ENCODE assay signal across 9 mouse cellular contexts in the genomic region with DNA sequence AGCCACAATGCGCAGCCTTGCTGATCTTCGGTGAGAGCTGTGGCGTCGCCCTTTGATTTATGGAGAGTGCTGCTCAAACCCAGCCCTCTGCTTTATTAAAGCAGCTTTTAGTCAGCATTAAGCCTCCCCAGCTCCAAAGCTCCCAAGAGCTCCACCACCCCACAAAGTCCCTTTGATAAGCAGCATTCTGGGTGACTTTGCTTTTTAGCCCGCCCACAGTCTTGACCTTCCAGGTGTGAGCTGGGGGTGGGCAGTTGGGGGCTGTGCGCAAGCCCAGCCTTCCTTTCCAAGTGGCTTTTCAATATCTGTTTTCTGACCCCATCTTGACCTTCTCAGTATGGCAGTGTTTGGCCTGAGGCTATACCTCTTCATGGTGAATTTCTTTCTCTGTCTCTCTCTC. TPM values are rescaled to one million over a fixed set of nuclear protein-coding genes. Genes with fewer than 3 reads are reported as not detected.
A peak's percentile ranks its signal among the peaks of the same experiment; 100 is the strongest.
DNase-seq lines count a peak whose midpoint lies in the region; ATAC-seq lines count a peak whose summit lies in the region.
"Had no signal": no experiment of that assay in that cellular context is flagged by ENCODE, and none has a peak within 500 bp of the region (broad histone marks: within the 10 kb centered on the region; RNA-seq: fewer than 3 reads in every experiment).

No protein-coding gene starts in this region.

- no peak overlapping the region; the same call in 1 of the 2 replicates for H3K9ac ChIP-seq in kidney, embryonic 14.5 days (ENCODE audit: low read depth, low read length)
- no peak overlapping the region for H3K9ac ChIP-seq in midbrain, embryonic 15.5 days

- H3K4me3 ChIP-seq in kidney, embryonic 14.5 days (ENCODE audit: low read length): no peak overlapping the region
- H3K4me3 ChIP-seq in midbrain, embryonic 15.5 days: no peak overlapping the region
- H3K4me3 ChIP-seq: myocyte had no signal

- peak overlapping the region; percentile 2 for H3K4me2 ChIP-seq in kidney, embryonic 14.5 days (replicated peaks; ENCODE audit: low read depth, low read length)
- peak overlapping the region; percentile 5; the same call in 1 of the 2 replicates for H3K4me2 ChIP-seq in midbrain, embryonic 15.5 days

- H3K4me1 ChIP-seq in kidney, embryonic 14.5 days (ENCODE audit: control insufficient read depth, insufficient read depth, low read length): peaks cover 13% of the 10 kb centered on the region; the same call in 1 of the 2 replicates
- peaks cover 10% of the 10 kb centered on the region for H3K4me1 ChIP-seq in midbrain, embryonic 15.5 days

- H3K27me3 ChIP-seq in kidney, embryonic 14.5 days (ENCODE audit: control insufficient read depth, insufficient read depth, low read length): no peaks in the 10 kb centered on the region
- no peaks in the 10 kb centered on the region for H3K27me3 ChIP-seq in midbrain, embryonic 15.5 days (replicated peaks)

- no peaks in the 10 kb centered on the region for H3K9me3 ChIP-seq in kidney, embryonic 14.5 days (ENCODE audit: control insufficient read depth, low read length)
- H3K9me3 ChIP-seq in midbrain, embryonic 15.5 days: no peaks in the 10 kb centered on the region

- ATAC-seq in kidney, embryonic 14.5 days (ENCODE audit: low FRiP score, low TSS enrichment): peak; percentile 44; the same call in 1 of the 2 replicates
- ATAC-seq in midbrain, embryonic 15.5 days (replicated peaks): peak; percentile 42; the same call in 1 of the 2 replicates

- no peaks in the 10 kb centered on the region for H3K36me3 ChIP-seq in kidney, embryonic 14.5 days (ENCODE audit: control insufficient read depth, insufficient read depth, low read length)
- H3K36me3 ChIP-seq in midbrain, embryonic 15.5 days (replicated peaks): no peaks in the 10 kb centered on the region

- no peak for DNase-seq in kidney, adult 8-10 months
- DNase-seq in embryo, embryonic 10.5 days (ENCODE audit: low spot score): peak; percentile 77
- DNase-seq in hindlimb bud, embryonic 11.5 days (ENCODE audit: extremely low spot score, low read depth, low spot score): peak; percentile 74
- no peak for DNase-seq in gastrocnemius, adult 8-10 months (ENCODE audit: low spot score in 2 of 2)
- DNase-seq in spleen, postnatal 10 days (ENCODE audit: low spot score in 2 of 2): no peak
- DNase-seq: left cerebral cortex, postnatal 4 days had no signal

- H3K27ac ChIP-seq in kidney, embryonic 14.5 days (ENCODE audit: low read depth, low read length): no peak overlapping the region
- H3K27ac ChIP-seq in midbrain, embryonic 15.5 days: no peak overlapping the region

- 10% methylated on average over 6 of the region's 6 CpGs for WGBS in kidney, embryonic 14.5 days
- 21% methylated on average over 6 of the region's 6 CpGs for WGBS in midbrain, embryonic 15.5 days

RNA-seq across cellular contexts. Expression of a gene that starts 55.0 kb away (rescaled TPM):
- 5.5 and 7.1 TPM in 2 replicates for polyA plus RNA-seq in kidney, embryonic 14.5 days (2014; fragmentation: Nextera tagmentation; extraction: Ambion mirVana)
- polyA plus RNA-seq in midbrain, embryonic 15.5 days (2015; fragmentation: Nextera tagmentation; extraction: Ambion mirVana): 24.0 and 25.5 TPM in 2 replicates
- 1 to 10 TPM; 3.3 to 4.3 (median 4.1) TPM for total RNA-seq in gastrocnemius, adult 8-10 months (2022)

Comparison
In these comparisons a context has a peak if more than half of its experiments do, and no peak if none do; other contexts are left out.
1. DNase-seq: peak in embryo, embryonic 10.5 days (single experiment) and hindlimb bud, embryonic 11.5 days (single experiment); none in kidney, adult 8-10 months (0 of 2), gastrocnemius, adult 8-10 months (0 of 2) and spleen, postnatal 10 days (0 of 2).